In genomic region chr5:147848164-147848863, GRCm38 (mm10) we compare ENCODE assay signal across 9 mouse cellular contexts. TPM values are rescaled to one million over a fixed set of nuclear protein-coding genes. Genes with fewer than 3 reads are reported as not detected.
DNase-seq lines count a peak whose midpoint lies in the region; ATAC-seq and TF ChIP-seq lines count a peak whose summit lies in the region.
"Had no signal": no experiment of that assay in that cellular context is flagged by ENCODE, and none has a peak within 500 bp of the region (broad histone marks: within the 10 kb centered on the region; RNA-seq: fewer than 3 reads in every experiment).

No protein-coding gene starts in this region.

- DNase-seq in CH12.LX (ENCODE audit: extremely low read depth) = peak; percentile 48
- DNase-seq in adrenal gland, adult 18-20 months (ENCODE audit: low spot score in 2 of 2) = peak; percentile 57 to 66
- peak; percentile 79 for DNase-seq in embryo, embryonic 11 days
- peak; percentile 43 to 65 for DNase-seq in lung, adult 18-20 months
- peak; percentile 66 for DNase-seq in thymus, postnatal 4 days

- no peak overlapping the region for H3K9ac ChIP-seq in CH12.LX (ENCODE audit: insufficient read depth, low read depth)
- no peak overlapping the region for H3K9ac ChIP-seq in kidney, embryonic 14.5 days (ENCODE audit: low read depth, low read length)
- H3K9ac ChIP-seq: limb, embryonic 15.5 days had no signal

- peak; percentile 81 to 85 for TF ChIP-seq CTCF in CH12.LX (conservative IDR thresholded peaks at IDR 0.05 in 1 of 2, IDR thresholded peaks at IDR 0.05 in 1 of 2; ENCODE audit: low read depth in 2 of 2, low read length in 2 of 2)

- TF ChIP-seq EP300 in CH12.LX (IDR thresholded peaks at IDR 0.05; ENCODE audit: low read length) = no peak

- dilution Hi-C loops in CH12.LX (cut with MboI; ENCODE audit: extremely low pct_ligation_motif_present, extremely low pct_unique_long_range_greater_than_20kb, low sequenced_read_pairs) = no loop called here

- TF ChIP-seq POLR2A in CH12.LX (IDR thresholded peaks at IDR 0.05; ENCODE audit: low read depth, low read length) = no peak

- TF ChIP-seq RAD21 in CH12.LX (IDR thresholded peaks at IDR 0.05; ENCODE audit: low read depth, low read length) = peak; percentile 89

- in situ Hi-C loops in CH12.LX (cut with MboI; ENCODE audit: low pct_ligation_motif_present, low pct_unique_long_range_greater_than_20kb, low sequenced_read_pairs) = loop anchor here (10.0 kb wide), 2 partner anchors 264 to 514 kb away; no protein-coding TSS in a partner anchor

- H3K4me1 ChIP-seq in CH12.LX (ENCODE audit: control insufficient read depth in 1 of 2, insufficient read depth in 2 of 2) = peaks cover 0 to 9% of the 10 kb centered on the region in 2 experiments; a peak in 2 of 4 replicates
- no peaks in the 10 kb centered on the region for H3K4me1 ChIP-seq in kidney, embryonic 14.5 days (ENCODE audit: control insufficient read depth, insufficient read depth, low read length)

- H3K79me2 ChIP-seq in CH12.LX (replicated peaks; ENCODE audit: control insufficient read depth, extremely low read depth, insufficient read depth, poor library complexity, severe bottlenecking) = no peaks in the 10 kb centered on the region

- H3K27ac ChIP-seq in CH12.LX (ENCODE audit: insufficient read depth, low read depth) = no peak overlapping the region
- no peak overlapping the region for H3K27ac ChIP-seq in kidney, embryonic 14.5 days (ENCODE audit: low read depth, low read length)
- H3K27ac ChIP-seq: limb, embryonic 15.5 days had no signal

- 25% methylated on average over 16 of the region's 16 CpGs for WGBS in kidney, embryonic 14.5 days

- peak; percentile 67 for ATAC-seq in granulocyte monocyte progenitor cell, adult 5-6 weeks (replicated peaks; ENCODE audit: poor library complexity, severe bottlenecking)
- peak; percentile 44; the same call in 1 of the 2 replicates for ATAC-seq in kidney, embryonic 14.5 days (ENCODE audit: low FRiP score, low TSS enrichment)
- ATAC-seq in neutrophil, adult 5-6 weeks (ENCODE audit: extremely low read depth, insufficient number of reproducible peaks, low FRiP score, poor library complexity, severe bottlenecking) = peak; percentile 66; the same call in 1 of the 2 replicates

- H3K4me3 ChIP-seq in CH12.LX (replicated peaks in 1 of 3; ENCODE audit: low read depth in 2 of 3, low read length in 2 of 3, poor library complexity in 1 of 3) = no peak overlapping the region
- no peak overlapping the region for H3K4me3 ChIP-seq in kidney, embryonic 14.5 days (ENCODE audit: low read length)
- H3K4me3 ChIP-seq: limb, embryonic 15.5 days had no signal

- H3K4me2 ChIP-seq in CH12.LX (ENCODE audit: insufficient read depth, low read depth, poor library complexity, severe bottlenecking) = no peak overlapping the region
- no peak overlapping the region for H3K4me2 ChIP-seq in kidney, embryonic 14.5 days (replicated peaks; ENCODE audit: low read depth, low read length)
- H3K4me2 ChIP-seq: limb, embryonic 15.5 days had no signal

- H3K27me3 ChIP-seq in CH12.LX (replicated peaks) = no peaks in the 10 kb centered on the region
- no peaks in the 10 kb centered on the region for H3K27me3 ChIP-seq in kidney, embryonic 14.5 days (ENCODE audit: control insufficient read depth, insufficient read depth, low read length)
- H3K27me3 ChIP-seq: limb, embryonic 15.5 days had no signal

- H3K9me3 ChIP-seq in CH12.LX (replicated peaks; ENCODE audit: low read length) = peaks cover 2% of the 10 kb centered on the region
- H3K9me3 ChIP-seq in kidney, embryonic 14.5 days (ENCODE audit: control insufficient read depth, low read length) = no peaks in the 10 kb centered on the region
- H3K9me3 ChIP-seq: limb, embryonic 15.5 days had no signal

- H3K36me3 ChIP-seq in CH12.LX (replicated peaks in 1 of 2; ENCODE audit: control insufficient read depth in 1 of 2, insufficient read depth in 1 of 2, low read length in 1 of 2) = no peaks in the 10 kb centered on the region
- no peaks in the 10 kb centered on the region for H3K36me3 ChIP-seq in kidney, embryonic 14.5 days (ENCODE audit: control insufficient read depth, insufficient read depth, low read length)
- H3K36me3 ChIP-seq: limb, embryonic 15.5 days had no signal

TF ChIP-seq in CH12.LX, 34 proteins besides CTCF, POLR2A, EP300 and RAD21:
- peak; percentile 71 for TF ChIP-seq ZC3H11A (IDR thresholded peaks at IDR 0.05; ENCODE audit: low read depth, low read length)
- 0 out of 2 replicates have a peak, but pooled peaks have one; percentile 31 for TF ChIP-seq NELFE (IDR thresholded peaks at IDR 0.05; ENCODE audit: low read depth, low read length)
- peak; percentile 55; the same call in 1 of the 2 replicates for TF ChIP-seq E2F4 (IDR thresholded peaks at IDR 0.05; ENCODE audit: insufficient replicate concordance, low read depth, low read length)
- TF ChIP-seq MEF2A (IDR thresholded peaks at IDR 0.05; ENCODE audit: borderline replicate concordance, low read depth, low read length) = 0 out of 2 replicates have a peak, but pooled peaks have one; percentile 9
- no peak for TF ChIP-seq ELF1 (IDR thresholded peaks at IDR 0.05; ENCODE audit: low read depth, low read length)
- peak; percentile 80 for TF ChIP-seq SMC3 (IDR thresholded peaks at IDR 0.05; ENCODE audit: low read depth, low read length)
- TF ChIP-seq TCF12 (IDR thresholded peaks at IDR 0.05; ENCODE audit: low read depth, low read length) = no peak

RNA-seq across cellular contexts. Expression of gene Pomp, which starts 11.9 kb away (rescaled TPM):
- 164 and 227 TPM in 2 replicates for total RNA-seq in CH12.LX (2012; rRNA removed)
- 615 and 618 TPM in 2 replicates for total RNA-seq in CH12.LX (2014; rRNA removed)
- 238 and 303 TPM in 2 replicates for polyA plus RNA-seq in CH12.LX (2012; ENCODE audit: insufficient read length, low read depth)
- total RNA-seq in adrenal gland, adult 18-20 months (2021) = 100 to 1,000 TPM; 159 to 222 TPM
- 189 and 198 TPM in 2 replicates for total RNA-seq in granulocyte monocyte progenitor cell, adult 5-6 weeks (2014; fragmentation: Nextera tagmentation)
- total RNA-seq in granulocyte monocyte progenitor cell, adult 5-6 weeks (2017) = 144 and 173 TPM in 2 replicates
- 495 and 603 TPM in 2 replicates for polyA plus RNA-seq in kidney, embryonic 14.5 days (2014; fragmentation: Nextera tagmentation; extraction: Ambion mirVana)
- total RNA-seq in neutrophil, adult 5-6 weeks (2017) = 41.0 and 42.2 TPM in 2 replicates

RNA-seq across cellular contexts. Expression of gene Slc46a3, which starts 46.3 kb away (rescaled TPM):
- total RNA-seq in CH12.LX (2012; rRNA removed) (5.1 and 6.6 TPM in 2 replicates), CH12.LX (2014; rRNA removed) (3.5 and 4.8 TPM in 2 replicates)
- polyA plus RNA-seq in CH12.LX (2012; ENCODE audit: insufficient read length, low read depth) = 4.4 and 6.5 TPM in 2 replicates
- total RNA-seq in adrenal gland, adult 18-20 months (2021) = 10 to 100 TPM; 10.3 to 13.0 TPM
- 0.38 and 2.4 TPM in 2 replicates for total RNA-seq in granulocyte monocyte progenitor cell, adult 5-6 weeks (2014; fragmentation: Nextera tagmentation)
- total RNA-seq in granulocyte monocyte progenitor cell, adult 5-6 weeks (2017) = 0.82 and 1.2 TPM in 2 replicates
- 1.2 and 1.8 TPM in 2 replicates for polyA plus RNA-seq in kidney, embryonic 14.5 days (2014; fragmentation: Nextera tagmentation; extraction: Ambion mirVana)
- total RNA-seq in neutrophil, adult 5-6 weeks (2017) = 10.2 and 16.6 TPM in 2 replicates
